Mouse (Mus musculus) heart, postnatal 4 days (tissue): ENCODE results near the gene Kiss1. TPM values are rescaled to one million over a fixed set of nuclear protein-coding genes. Genes with fewer than 3 reads are reported as not detected.
A peak's percentile ranks its signal among the peaks of the same experiment; 100 is the strongest.
"Not testable (repeated sequence)": the region's sequence is repeated elsewhere in the genome, so short reads cannot be mapped to it uniquely, and the experiment has no call there.

ENCODE experiments used
- DNase-seq: peaks from one replicate; pipeline ENCODE4 v3.0.0; 2021
- total RNA-seq, 2 experiments: library from RNA; stranded (reverse); gene quantifications; 2 replicates each; pipeline ENCODE4 v1.2.3; 2021

The Kiss1 gene
- total RNA-seq, 2 experiments from 2014 or later = not detected

- no peak for DNase-seq
Observed at GRCm38 (mm10) chr1:133323333-133323732, 1.7 kb downstream of the Kiss1 start.

DNA sequence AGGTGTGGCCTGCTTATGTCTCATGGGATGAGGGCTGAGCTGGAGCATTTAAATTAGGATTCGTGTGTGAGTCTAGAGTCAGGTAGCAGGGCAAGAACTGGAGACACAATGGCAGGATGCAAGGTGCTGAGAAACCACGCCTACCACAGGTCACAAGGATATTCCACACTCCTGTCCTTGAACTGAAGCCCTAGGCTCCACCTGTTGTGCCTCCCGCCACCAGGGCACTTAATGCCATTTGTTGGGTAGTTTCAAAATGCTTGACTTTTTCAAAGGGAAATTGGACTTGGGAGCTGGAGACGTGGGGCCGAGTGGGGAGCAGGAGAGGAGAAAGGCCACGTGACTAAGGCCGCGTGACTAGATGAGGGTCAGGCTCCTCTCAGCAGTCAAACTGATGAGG lies 4.3 kb downstream of the Kiss1 start:
- no peak for DNase-seq

DNA sequence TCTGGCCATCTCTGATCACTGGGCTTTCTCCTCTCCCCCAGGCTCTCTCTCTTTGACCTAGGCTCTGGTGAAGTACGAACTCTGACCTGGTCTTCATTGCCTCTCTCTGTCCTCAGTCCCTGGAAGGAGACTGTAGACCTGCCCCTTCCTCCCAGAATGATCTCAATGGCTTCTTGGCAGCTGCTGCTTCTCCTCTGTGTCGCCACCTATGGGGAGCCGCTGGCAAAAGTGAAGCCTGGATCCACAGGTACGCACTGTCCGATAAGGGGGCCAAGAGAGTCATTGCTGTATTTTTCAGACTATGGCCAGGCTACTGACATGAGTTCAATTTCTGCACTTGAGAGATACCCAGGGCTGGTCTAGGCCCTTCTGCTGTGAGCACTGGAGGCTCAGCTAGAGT lies 5.4 kb downstream of the Kiss1 start:
- no peak for DNase-seq

- no peak for DNase-seq
Observed at GRCm38 (mm10) chr1:133328299-133328795, 6.7 kb downstream of the Kiss1 start.

- no peak for DNase-seq
Observed at GRCm38 (mm10) chr1:133328896-133329637, 7.4 kb downstream of the Kiss1 start.

DNA sequence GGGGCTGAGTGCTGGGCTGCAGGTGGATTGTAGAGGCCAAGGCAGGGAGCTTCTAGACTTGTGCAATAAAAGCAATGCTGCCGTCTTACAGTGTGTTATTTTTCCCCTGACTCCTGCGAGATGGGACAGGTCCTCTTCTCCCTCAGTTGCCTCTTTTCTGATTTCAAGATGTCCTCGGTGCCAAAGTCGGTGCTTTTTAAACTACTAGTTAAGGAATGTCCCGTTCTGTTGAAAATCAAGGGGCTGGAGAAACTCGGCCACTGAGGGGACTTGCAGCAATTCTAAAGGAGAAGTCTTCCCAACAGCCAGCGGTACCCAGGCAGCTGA lies 7.9 kb downstream of the Kiss1 start:
- no peak for DNase-seq

DNA sequence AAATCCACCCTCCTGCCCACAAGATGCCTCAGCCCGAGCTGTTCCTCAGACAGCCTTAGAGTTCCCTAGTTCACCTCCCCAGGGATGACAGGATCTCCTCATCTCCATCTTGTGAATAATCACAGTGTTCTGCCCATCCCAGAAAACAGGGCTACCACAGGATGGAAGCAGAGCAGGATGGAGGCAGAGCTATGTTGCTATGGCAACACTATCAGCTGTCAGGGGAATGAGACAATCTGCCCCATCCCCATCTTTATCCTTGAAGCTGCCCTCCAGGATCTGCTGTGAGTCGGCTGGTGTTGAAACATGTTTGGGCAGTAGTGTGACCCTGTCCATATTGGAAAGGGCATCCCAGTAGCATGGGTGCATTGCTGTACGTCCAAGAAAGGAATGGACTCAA lies 9.5 kb downstream of the Kiss1 start:
- DNase-seq = no peak

DNA sequence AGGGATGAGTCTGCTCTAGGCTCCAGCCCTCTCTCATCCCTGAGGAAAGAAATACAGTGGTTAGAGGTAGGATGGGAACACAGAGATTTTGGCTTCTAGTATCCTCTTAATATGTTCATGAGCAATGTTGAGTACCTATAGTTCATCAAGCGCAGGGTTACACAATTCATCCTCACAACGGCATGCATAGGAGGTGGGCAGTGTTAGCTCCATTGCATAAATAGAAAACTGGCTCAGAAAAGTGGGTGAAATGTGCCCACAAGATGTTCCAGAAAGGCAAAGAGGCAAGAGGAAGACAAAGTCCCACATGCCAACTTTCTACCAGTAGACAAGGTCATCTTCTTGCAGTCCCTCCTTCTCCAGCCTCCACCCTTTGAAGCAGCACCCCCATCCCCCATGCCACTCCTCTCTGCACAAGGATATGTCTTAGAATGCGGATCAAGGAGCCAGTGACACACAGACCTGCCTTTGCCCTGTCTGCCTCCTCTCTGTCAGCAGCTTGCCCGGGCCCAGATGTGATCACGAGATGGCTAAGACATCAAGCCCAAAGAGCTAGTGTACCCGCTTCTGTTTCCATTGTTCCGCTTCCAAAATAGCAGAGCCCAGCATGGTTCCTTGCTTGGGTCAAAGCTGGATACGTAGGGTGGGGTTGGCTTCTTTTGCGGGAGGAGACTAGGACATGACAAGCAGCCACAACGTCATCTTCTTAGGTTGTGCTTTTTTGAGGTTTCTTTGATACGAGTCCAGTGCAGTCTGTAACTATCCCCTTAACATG lies 11.2 kb downstream of the Kiss1 start:
- no peak for DNase-seq

DNA sequence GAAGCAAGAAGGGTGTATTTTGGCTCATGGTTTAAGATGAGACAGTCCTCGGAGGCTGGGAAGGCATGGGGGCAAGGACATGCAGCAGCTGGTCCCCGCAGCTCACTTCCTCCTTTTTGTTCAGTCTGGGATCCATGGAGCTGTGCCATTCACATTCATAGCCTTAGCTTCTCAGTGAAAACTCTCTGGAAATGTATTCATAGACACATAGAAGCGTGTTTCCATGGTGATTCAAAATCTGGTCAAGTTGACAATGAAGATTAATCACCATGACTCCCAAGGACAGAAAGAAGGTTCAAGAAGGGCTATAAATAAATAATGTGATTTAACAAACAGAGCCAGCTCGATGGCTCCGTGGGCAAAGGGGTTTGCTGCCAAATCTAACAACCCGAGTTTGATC lies 12.3 kb downstream of the Kiss1 start:
- no peak for DNase-seq

DNA sequence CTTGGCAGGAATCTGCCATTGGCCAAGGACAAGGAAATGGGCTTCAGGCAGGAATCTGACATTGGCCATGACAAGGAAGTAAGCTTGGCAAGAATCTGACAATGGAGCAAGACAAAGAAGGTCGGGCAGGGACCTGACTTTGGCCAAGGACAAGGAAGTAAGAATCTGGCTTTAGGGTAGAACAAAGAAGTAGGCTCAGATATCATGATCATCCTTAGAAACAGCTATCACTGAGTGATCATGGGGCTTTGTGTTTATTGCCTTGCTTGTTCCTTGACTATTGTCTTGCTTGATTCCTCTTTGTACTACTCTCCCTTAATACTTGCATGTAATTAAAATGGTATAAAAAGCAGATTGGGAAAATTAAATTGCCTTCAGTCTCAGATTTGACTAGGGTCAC lies 18.7 kb downstream of the Kiss1 start:
- not testable (repeated sequence) for DNase-seq

DNA sequence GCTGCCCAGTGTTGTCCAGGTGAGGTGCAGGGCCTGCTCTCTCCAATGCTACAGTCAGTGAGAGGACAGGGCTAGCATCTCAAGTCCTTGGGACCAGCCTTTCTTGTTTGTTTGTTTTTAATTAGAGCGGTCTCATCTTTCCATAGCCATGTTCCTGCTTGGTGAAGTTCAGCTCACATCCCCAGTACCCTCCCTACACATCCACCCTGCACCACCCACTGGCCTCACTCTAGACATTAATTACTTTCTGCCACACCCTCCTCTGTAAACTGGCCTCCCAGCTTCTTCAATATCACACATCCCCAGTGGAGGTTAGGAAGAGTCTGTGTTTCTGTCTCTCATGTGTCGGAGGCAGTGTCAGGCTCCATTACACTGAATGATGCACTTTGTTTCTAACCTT lies 22.7 kb downstream of the Kiss1 start:
- DNase-seq = no peak

- DNase-seq = no peak
Observed at GRCm38 (mm10) chr1:133346531-133346930, 24.9 kb downstream of the Kiss1 start.

DNA sequence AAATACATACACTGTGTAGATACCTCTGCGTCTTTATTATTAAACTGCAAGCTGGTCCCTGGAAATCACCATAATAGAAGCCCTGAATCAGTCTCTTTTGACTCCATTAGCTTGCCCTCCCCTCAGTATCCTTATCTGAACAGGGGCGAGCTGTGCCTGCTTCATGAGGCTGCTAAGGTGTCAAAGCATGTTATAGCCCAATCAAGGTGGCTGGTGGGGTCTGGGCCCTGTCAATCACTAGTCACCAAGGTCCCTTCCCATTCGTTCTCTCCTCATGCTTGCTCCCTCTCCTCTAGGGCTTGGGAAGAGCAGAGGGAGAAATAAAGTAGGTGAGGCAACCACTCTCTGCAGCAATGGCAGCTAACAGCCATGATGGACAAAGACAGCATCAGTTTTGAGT lies 25.6 kb downstream of the Kiss1 start:
- DNase-seq = no peak

GRCm38 (mm10) chr1:133347693-133348520 lies 26.2 kb downstream of the Kiss1 start:
- DNase-seq = no peak

DNA sequence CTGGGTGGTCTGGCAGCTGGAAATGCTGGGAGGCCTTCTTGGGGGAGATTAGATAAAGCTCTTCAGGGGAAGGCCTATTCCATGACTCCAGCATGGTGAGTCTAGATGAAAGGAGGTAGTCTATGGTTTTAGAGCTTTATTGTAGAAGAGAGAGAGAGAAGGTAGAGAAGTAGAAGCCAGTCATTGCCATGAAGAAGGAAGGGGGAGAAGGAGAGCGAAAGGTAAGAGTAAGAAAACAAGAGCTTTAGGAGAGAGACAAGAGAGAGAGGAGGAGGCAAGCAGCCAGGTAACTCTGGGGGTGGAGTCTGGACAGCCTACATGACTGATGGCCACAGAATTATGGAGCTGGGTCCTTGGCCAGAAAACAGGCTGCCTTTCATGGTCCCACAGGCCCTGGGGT lies 28.5 kb downstream of the Kiss1 start, which contains the start of gene Ren1:
TSS of gene Ren1 (plus strand) at position 301 of the 400 bp plus-strand sequence.
- DNase-seq = no peak

DNA sequence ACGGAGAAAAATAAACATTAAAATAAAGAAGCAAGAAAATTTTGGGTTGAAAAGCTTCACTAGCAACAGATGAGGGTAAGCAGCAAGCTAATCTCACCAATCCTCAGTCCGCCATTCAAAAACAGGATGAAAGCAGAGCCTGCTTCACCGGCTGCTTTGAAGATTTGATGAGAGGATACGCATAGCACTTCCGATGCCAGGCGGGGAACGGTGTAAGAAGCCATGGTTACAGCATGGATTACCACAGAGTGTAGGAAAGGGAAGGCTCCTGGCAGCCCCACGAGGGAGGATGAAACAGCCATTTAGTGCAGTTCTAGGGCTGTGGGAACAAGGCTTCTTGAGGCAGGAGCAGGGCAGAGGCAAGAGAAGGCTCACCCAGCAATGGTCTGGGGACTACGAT lies 30.1 kb downstream of the Kiss1 start:
- no peak for DNase-seq

DNA sequence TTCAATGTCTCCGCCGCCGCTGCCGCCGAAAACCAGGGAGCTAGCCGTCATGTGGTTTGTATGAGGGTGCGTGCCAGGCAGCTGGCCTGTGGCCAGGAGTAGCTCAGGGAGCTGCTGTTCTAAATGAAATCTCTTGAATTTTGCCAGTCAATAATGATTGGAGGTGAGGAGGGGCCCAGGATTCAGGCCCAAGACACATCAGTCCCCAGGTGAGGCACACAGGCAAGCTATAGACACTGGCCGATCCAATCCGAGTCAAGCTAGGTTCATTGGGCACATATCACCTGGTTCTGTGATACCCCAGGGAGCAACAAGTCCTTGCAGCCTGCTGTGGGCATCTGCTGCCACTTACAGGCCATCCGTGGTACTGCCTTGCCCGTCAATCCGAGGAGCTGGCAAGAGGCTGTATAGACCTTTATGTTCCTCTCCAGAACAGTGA lies 31.7 kb downstream of the Kiss1 start:
- DNase-seq = peak; percentile 84

GRCm38 (mm10) chr1:133355469-133355868 lies 33.8 kb downstream of the Kiss1 start:
- DNase-seq = no peak

GRCm38 (mm10) chr1:133355912-133356311 lies 34.2 kb downstream of the Kiss1 start:
- no peak for DNase-seq

DNA sequence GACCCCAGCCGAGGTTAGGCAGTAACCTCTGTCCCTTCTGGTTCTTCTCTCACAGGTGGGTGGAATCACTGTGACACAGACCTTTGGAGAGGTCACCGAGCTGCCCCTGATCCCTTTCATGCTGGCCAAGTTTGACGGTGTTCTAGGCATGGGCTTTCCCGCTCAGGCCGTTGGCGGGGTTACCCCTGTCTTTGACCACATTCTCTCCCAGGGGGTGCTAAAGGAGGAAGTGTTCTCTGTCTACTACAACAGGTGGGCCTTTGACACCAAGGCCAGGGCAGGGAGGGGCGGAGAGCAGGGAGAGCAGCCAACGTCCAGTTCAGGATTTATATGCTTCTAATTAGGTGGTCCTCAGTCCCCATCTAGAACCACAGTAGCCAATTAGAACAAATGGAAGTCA lies 34.7 kb downstream of the Kiss1 start:
- no peak for DNase-seq

GRCm38 (mm10) chr1:133361006-133361405 lies 39.3 kb downstream of the Kiss1 start:
- DNase-seq = no peak

DNA sequence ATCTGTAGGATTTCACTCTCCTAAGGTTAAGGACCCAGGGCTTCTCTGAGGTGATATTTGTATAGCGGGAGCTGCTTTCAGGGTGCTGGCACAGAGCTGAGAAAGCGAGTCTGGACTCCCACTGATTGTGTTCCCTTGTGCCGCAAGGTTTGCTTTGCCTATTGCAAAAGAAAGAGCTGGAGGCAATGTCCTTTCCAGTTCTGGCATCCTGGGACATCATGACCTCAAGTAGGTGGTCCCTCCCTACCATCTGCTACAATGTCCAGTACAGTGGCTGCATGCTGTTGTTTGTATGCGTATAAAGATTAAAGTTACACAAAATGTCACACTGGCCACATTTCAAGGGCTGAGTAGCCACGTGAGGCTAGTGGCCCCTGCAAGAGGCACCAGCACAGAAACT lies 40.4 kb downstream of the Kiss1 start:
- no peak for DNase-seq
